Mouse (Mus musculus) spleen, adult 2 months (tissue): ENCODE measurements around the gene Hdac9. TPM values are rescaled to one million over a fixed set of nuclear protein-coding genes. Genes with fewer than 3 reads are reported as not detected.

ENCODE experiments used
- DNase-seq, 2 experiments: peaks; one replicate each; pipeline versions ENCODE4 v3.0.0 to v3.0.0-alpha.2; 2012 to 2021; ENCODE audit warnings: low spot score in 2 of 2, low read depth in 1 of 2
- H3K27ac ChIP-seq: fragments of 200-500 bp; 2 replicates; pipeline ENCODE4 v1.5.1; 2012; ENCODE audit warnings: low read length, inconsistent platforms; ENCODE audit not compliant: insufficient read depth
- H3K27me3 ChIP-seq: fragments of 200-500 bp; 2 replicates; pipeline ENCODE4 v1.6.1; 2012; ENCODE audit warnings: mild to moderate bottlenecking, moderate library complexity, low read length, inconsistent platforms; ENCODE audit not compliant: control insufficient read depth, insufficient read depth
- H3K36me3 ChIP-seq: fragments of 200-500 bp; 2 replicates; pipeline ENCODE4 v1.6.1; 2012; ENCODE audit warnings: mild to moderate bottlenecking, low read length, inconsistent platforms; ENCODE audit not compliant: control insufficient read depth, insufficient read depth
- H3K4me1 ChIP-seq: fragments of 200-500 bp; 2 replicates; pipeline ENCODE4 v1.6.1; 2011; ENCODE audit warnings: inconsistent platforms; ENCODE audit not compliant: control insufficient read depth, insufficient read depth, insufficient read length
- H3K4me3 ChIP-seq: fragments of 200-500 bp; 2 replicates; pipeline ENCODE4 v1.5.1; 2011; ENCODE audit warnings: mild to moderate bottlenecking, inconsistent platforms; ENCODE audit not compliant: insufficient read depth, insufficient read length; ENCODE audit errors: extremely low read depth
- CTCF ChIP-seq: fragments of 200-500 bp; IDR thresholded peaks from 2 replicates; pipeline ENCODE4 v1.5.1; 2011; ENCODE audit warnings: mild to moderate bottlenecking, inconsistent platforms; ENCODE audit not compliant: insufficient read depth, insufficient read length, insufficient replicate concordance; ENCODE audit errors: extremely low read depth
- POLR2A ChIP-seq: fragments of 200-500 bp; IDR thresholded peaks from 2 replicates; pipeline ENCODE4 v1.6.1; 2011; ENCODE audit warnings: low read depth, low read length, inconsistent platforms
- WGBS: fragments of 180-500 bp; shearing (Covaris S2); methylation state at CpG from one replicate; pipeline ENCODE4 v1.1.7; 2018; 5-methylcytosine and 5-hydroxymethylcytosine counted together
- polyA plus RNA-seq: library from polyadenylated mRNA; depleted of rRNA; stranded (reverse); fragments of >200 nt; gene quantifications from 2 replicates; pipeline ENCODE4 v1.2.3, GENCODE M21; 2012

Gene Hdac9
- polyA plus RNA-seq, 1 experiment, result 8.9 TPM

GRCm38 (mm10) chr12:34836864-34837263, 80.0 kb downstream of the Hdac9 start:
- DNase-seq, result no peak
- no peaks in the 10 kb centered on the region for H3K36me3 ChIP-seq
- WGBS, result 78% methylated on average over 1 of the region's 1 CpGs
- TF ChIP-seq CTCF (no peak), POLR2A (no peak)
- no peak overlapping the region for H3K4me3 ChIP-seq
- H3K27ac ChIP-seq, result no peak overlapping the region
- H3K27me3 ChIP-seq, result no peaks in the 10 kb centered on the region
- H3K4me1 ChIP-seq, result peaks cover 13% of the 10 kb centered on the region

- H3K4me1 ChIP-seq, result peaks cover 13% of the 10 kb centered on the region
- WGBS, result 90% methylated on average over 1 of the region's 1 CpGs
- H3K36me3 ChIP-seq, result no peaks in the 10 kb centered on the region
- TF ChIP-seq POLR2A, result no peak
- no peak for TF ChIP-seq CTCF
- DNase-seq, result no peak
- no peak overlapping the region for H3K27ac ChIP-seq
- no peak overlapping the region for H3K4me3 ChIP-seq
- H3K27me3 ChIP-seq, result no peaks in the 10 kb centered on the region
These were observed 80.8 kb downstream of the Hdac9 start for GRCm38 (mm10) chr12:34836085-34836484.

GRCm38 (mm10) chr12:34835493-34835892, 81.4 kb downstream of the Hdac9 start:
- no peak for DNase-seq
- no peak for TF ChIP-seq POLR2A
- TF ChIP-seq CTCF, result no peak
- peaks cover 13% of the 10 kb centered on the region for H3K4me1 ChIP-seq
- H3K36me3 ChIP-seq, result no peaks in the 10 kb centered on the region
- 90% methylated on average over 3 of the region's 3 CpGs for WGBS
- H3K27me3 ChIP-seq, result no peaks in the 10 kb centered on the region
- no peak overlapping the region for H3K4me3 ChIP-seq
- H3K27ac ChIP-seq, result no peak overlapping the region

- Histone ChIP-seq H3K4me3 (no peak overlapping the region), H3K27ac (no peak overlapping the region), H3K36me3 (no peaks in the 10 kb centered on the region), H3K4me1 (no peaks in the 10 kb centered on the region), H3K27me3 (no peaks in the 10 kb centered on the region)
- no peak for DNase-seq
- WGBS, result 88% methylated on average over 3 of the region's 3 CpGs
- TF ChIP-seq CTCF (no peak), POLR2A (no peak)
These were observed 88.2 kb downstream of the Hdac9 start for GRCm38 (mm10) chr12:34828684-34829083.

GRCm38 (mm10) chr12:34826931-34827330, 90.0 kb downstream of the Hdac9 start:
- Histone ChIP-seq H3K27me3 (no peaks in the 10 kb centered on the region), H3K4me1 (no peaks in the 10 kb centered on the region), H3K4me3 (no peak overlapping the region), H3K36me3 (no peaks in the 10 kb centered on the region), H3K27ac (no peak overlapping the region)
- 52% methylated on average over 4 of the region's 4 CpGs for WGBS
- TF ChIP-seq POLR2A, result no peak
- no peak for TF ChIP-seq CTCF
- DNase-seq, result no peak

GRCm38 (mm10) chr12:34820229-34820628, 96.7 kb downstream of the Hdac9 start:
- DNase-seq, result no peak
- Histone ChIP-seq H3K27me3 (no peaks in the 10 kb centered on the region), H3K4me3 (no peak overlapping the region), H3K4me1 (no peaks in the 10 kb centered on the region), H3K27ac (no peak overlapping the region), H3K36me3 (no peaks in the 10 kb centered on the region)
- WGBS, result 81% methylated on average over 6 of the region's 6 CpGs
- TF ChIP-seq POLR2A, result no peak
- no peak for TF ChIP-seq CTCF

- DNase-seq, result no peak
- 14% methylated on average over 10 of the region's 10 CpGs for WGBS
- TF ChIP-seq POLR2A (no peak), CTCF (no peak)
- Histone ChIP-seq H3K4me1 (peaks cover 4% of the 10 kb centered on the region; the same call in 1 of the 2 replicates), H3K27ac (no peak overlapping the region), H3K27me3 (no peaks in the 10 kb centered on the region), H3K36me3 (no peaks in the 10 kb centered on the region), H3K4me3 (no peak overlapping the region)
These were observed 105.0 kb downstream of the Hdac9 start for GRCm38 (mm10) chr12:34811673-34812613.
